Mouse (Mus musculus): ENCODE data around the gene Cdcp2. TPM values are rescaled to one million over a fixed set of nuclear protein-coding genes. Genes with fewer than 3 reads are reported as not detected.

Cdcp2 gene
- total and polyA plus RNA-seq, 3 experiments, result 6.9 to 16.9 (median 13.4) TPM

DNA sequence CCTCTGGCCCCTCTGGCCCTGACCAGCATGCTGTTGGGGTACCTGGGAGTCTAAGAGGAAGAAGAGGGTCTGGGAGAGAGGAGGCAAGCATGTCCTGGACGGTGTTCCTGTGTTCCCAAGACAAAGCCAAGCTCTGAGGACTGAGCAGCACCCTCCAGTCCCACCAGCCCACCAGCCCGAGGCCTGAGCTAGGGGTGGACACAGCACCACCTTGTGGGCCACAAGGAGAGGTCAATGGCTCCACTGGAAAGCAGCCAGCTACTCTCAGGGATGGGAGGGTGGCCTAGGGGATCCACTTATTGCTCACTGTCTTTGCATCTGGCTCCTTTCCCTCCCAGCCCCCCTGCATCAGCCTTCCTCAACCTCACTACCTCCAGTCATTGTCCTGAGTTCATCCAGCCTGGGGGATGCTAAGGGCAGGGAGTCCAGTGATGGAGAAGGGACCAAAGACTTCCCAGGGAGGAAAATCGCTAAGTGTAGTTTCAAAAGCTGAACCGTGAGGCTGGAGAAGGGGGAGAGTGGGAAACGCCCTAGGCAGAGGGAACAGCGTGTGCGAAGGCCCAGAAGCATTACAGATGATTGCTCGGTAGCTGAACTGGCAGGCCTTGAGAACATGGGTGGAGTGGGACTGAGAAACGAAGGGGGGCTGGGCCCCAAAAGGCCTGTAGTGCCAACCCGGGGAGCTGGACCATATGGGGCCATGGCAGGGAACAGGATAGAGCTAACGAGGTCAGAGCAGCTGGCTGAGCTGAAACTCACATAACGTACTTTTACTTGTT lies 24.7 kb downstream of the Cdcp2 start:
- Histone ChIP-seq H3K4me1 (ENCODE audit: control insufficient read depth in 1 of 2, insufficient read depth in 2 of 2) (peaks cover 0 to 22% of the 10 kb centered on the region in 2 experiments; a peak in 2 of 4 replicates), H3K27me3 (replicated peaks) (no peaks in the 10 kb centered on the region), H3K79me2 (replicated peaks; ENCODE audit: control insufficient read depth, extremely low read depth, insufficient read depth, poor library complexity, severe bottlenecking) (no peaks in the 10 kb centered on the region), H3K27ac (ENCODE audit: insufficient read depth, low read depth) (no peak overlapping the region), H3K4me3 (replicated peaks in 1 of 3; ENCODE audit: low read depth in 2 of 3, low read length in 2 of 3, poor library complexity in 1 of 3) (no peak overlapping the region), H3K36me3 (replicated peaks in 1 of 2; ENCODE audit: control insufficient read depth in 1 of 2, insufficient read depth in 1 of 2, low read length in 1 of 2) (no peaks in the 10 kb centered on the region), H3K4me2 (ENCODE audit: insufficient read depth, low read depth, poor library complexity, severe bottlenecking) (no peak overlapping the region), H3K9me3 (replicated peaks; ENCODE audit: low read length) (no peaks in the 10 kb centered on the region), H3K9ac (ENCODE audit: insufficient read depth, low read depth) (no peak overlapping the region)
- no peak for TF ChIP-seq TBP (conservative IDR thresholded peaks at IDR 0.05; ENCODE audit: low read depth, low read length)
- TF ChIP-seq SMC3 (IDR thresholded peaks at IDR 0.05; ENCODE audit: low read depth, low read length), result peak; percentile 71
- peak in 1 of 2 experiments; percentile 66; a peak in 2 of 4 replicates for TF ChIP-seq CTCF (conservative IDR thresholded peaks at IDR 0.05 in 1 of 2, IDR thresholded peaks at IDR 0.05 in 1 of 2; ENCODE audit: low read depth in 2 of 2, low read length in 2 of 2)
- peak; percentile 60 for TF ChIP-seq RAD21 (IDR thresholded peaks at IDR 0.05; ENCODE audit: low read depth, low read length)
- dilution Hi-C loops (cut with MboI; ENCODE audit: extremely low pct_ligation_motif_present, extremely low pct_unique_long_range_greater_than_20kb, low sequenced_read_pairs) (no loop called here), in situ Hi-C loops (cut with MboI; ENCODE audit: low pct_ligation_motif_present, low pct_unique_long_range_greater_than_20kb, low sequenced_read_pairs) (no loop called here)
- no peak for DNase-seq (ENCODE audit: extremely low read depth)

DNA sequence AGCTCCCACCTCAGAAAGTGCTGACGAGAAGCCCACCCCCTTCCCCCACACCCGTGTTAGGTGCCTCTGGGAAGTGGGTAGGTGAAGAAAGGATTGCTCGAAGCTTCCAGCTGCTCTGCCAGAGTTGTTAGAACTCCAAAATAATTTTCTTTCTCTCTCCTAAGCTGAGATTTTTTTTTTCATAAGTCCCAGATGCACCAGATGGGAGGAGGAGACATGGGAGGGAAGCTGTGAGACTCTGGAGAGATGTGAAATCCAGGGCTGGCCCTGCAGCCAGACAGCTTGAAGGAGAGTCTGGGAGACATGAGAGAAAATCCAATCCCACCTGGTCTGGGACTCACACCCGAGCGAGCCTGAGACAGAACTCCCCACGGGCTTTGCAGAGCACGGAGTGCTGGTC lies 27.7 kb downstream of the Cdcp2 start:
- H3K27me3 ChIP-seq (replicated peaks), result no peaks in the 10 kb centered on the region
- in situ Hi-C loops (cut with MboI; ENCODE audit: low pct_ligation_motif_present, low pct_unique_long_range_greater_than_20kb, low sequenced_read_pairs), result no loop called here

DNA sequence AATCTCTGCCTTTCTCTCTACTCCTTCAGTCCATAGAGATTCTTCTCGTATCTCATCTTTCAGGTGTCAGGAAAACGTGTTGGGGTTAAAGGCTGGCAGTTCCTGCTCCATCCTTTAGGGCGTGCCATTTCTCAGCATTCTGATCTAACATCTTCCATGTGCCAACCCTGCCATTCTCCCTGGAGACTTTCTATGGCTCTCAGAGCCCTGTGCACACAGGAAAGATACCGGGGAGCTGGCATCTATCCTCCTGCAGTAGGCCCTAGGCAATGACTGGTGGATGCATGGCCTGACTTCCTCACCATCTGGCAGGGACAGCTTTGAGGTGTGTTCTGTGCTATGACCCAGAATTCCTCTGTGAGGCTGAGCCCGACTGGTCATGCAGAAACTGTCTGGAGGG lies 28.4 kb downstream of the Cdcp2 start:
- in situ Hi-C loops (cut with MboI; ENCODE audit: low pct_ligation_motif_present, low pct_unique_long_range_greater_than_20kb, low sequenced_read_pairs) (no loop called here), dilution Hi-C loops (cut with MboI; ENCODE audit: extremely low pct_ligation_motif_present, extremely low pct_unique_long_range_greater_than_20kb, low sequenced_read_pairs) (no loop called here)
- no peak overlapping the region for H3K27ac ChIP-seq (ENCODE audit: insufficient read depth, low read depth)

More for the DNA sequence above, 27.7 kb downstream of the Cdcp2 start:
- no peak overlapping the region for H3K4me2 ChIP-seq (ENCODE audit: insufficient read depth, low read depth, poor library complexity, severe bottlenecking)
- dilution Hi-C loops (cut with MboI; ENCODE audit: extremely low pct_ligation_motif_present, extremely low pct_unique_long_range_greater_than_20kb, low sequenced_read_pairs), result no loop called here
- peaks cover 0 to 27% of the 10 kb centered on the region in 2 experiments; a peak in 2 of 4 replicates for H3K4me1 ChIP-seq (ENCODE audit: control insufficient read depth in 1 of 2, insufficient read depth in 2 of 2)
- no peak overlapping the region for H3K9ac ChIP-seq (ENCODE audit: insufficient read depth, low read depth)
- no peak overlapping the region for H3K4me3 ChIP-seq (replicated peaks in 1 of 3; ENCODE audit: low read depth in 2 of 3, low read length in 2 of 3, poor library complexity in 1 of 3)
- no peak for TF ChIP-seq IRF4 (IDR thresholded peaks at IDR 0.05; ENCODE audit: low read depth, low read length)
- no peak for TF ChIP-seq TBP (conservative IDR thresholded peaks at IDR 0.05; ENCODE audit: low read depth, low read length)
- no peak for TF ChIP-seq SIN3A (IDR thresholded peaks at IDR 0.05; ENCODE audit: low read length)
- TF ChIP-seq ZKSCAN1 (IDR thresholded peaks at IDR 0.05; ENCODE audit: borderline replicate concordance, low read depth, low read length), result no peak
- no peak for TF ChIP-seq MEF2A (IDR thresholded peaks at IDR 0.05; ENCODE audit: borderline replicate concordance, low read depth, low read length)
- no peak for TF ChIP-seq CTCF (conservative IDR thresholded peaks at IDR 0.05 in 1 of 2, IDR thresholded peaks at IDR 0.05 in 1 of 2; ENCODE audit: low read depth in 2 of 2, low read length in 2 of 2)
- TF ChIP-seq CHD1 (IDR thresholded peaks at IDR 0.05; ENCODE audit: low read depth, low read length), result no peak
- no peak for TF ChIP-seq UBTF (IDR thresholded peaks at IDR 0.05; ENCODE audit: low read depth, low read length)
- no peak for TF ChIP-seq NELFE (IDR thresholded peaks at IDR 0.05; ENCODE audit: low read depth, low read length)
- no peak for TF ChIP-seq EP300 (IDR thresholded peaks at IDR 0.05; ENCODE audit: low read length)
- no peak for TF ChIP-seq GABPA (IDR thresholded peaks at IDR 0.05; ENCODE audit: insufficient replicate concordance, low read depth, low read length)
- no peak for TF ChIP-seq MAX (IDR thresholded peaks at IDR 0.05; ENCODE audit: low read length)
- no peak for TF ChIP-seq KAT2A (IDR thresholded peaks at IDR 0.05; ENCODE audit: insufficient replicate concordance, low read length)
- no peaks in the 10 kb centered on the region for H3K79me2 ChIP-seq (replicated peaks; ENCODE audit: control insufficient read depth, extremely low read depth, insufficient read depth, poor library complexity, severe bottlenecking)
- no peak overlapping the region for H3K27ac ChIP-seq (ENCODE audit: insufficient read depth, low read depth)
- no peaks in the 10 kb centered on the region for H3K9me3 ChIP-seq (replicated peaks; ENCODE audit: low read length)
- DNase-seq (ENCODE audit: extremely low read depth), result no peak
- no peaks in the 10 kb centered on the region for H3K36me3 ChIP-seq (replicated peaks in 1 of 2; ENCODE audit: control insufficient read depth in 1 of 2, insufficient read depth in 1 of 2, low read length in 1 of 2)

More for the DNA sequence above, 28.4 kb downstream of the Cdcp2 start:
- Histone ChIP-seq H3K4me3 (replicated peaks in 1 of 3; ENCODE audit: low read depth in 2 of 3, low read length in 2 of 3, poor library complexity in 1 of 3) (no peak overlapping the region), H3K79me2 (replicated peaks; ENCODE audit: control insufficient read depth, extremely low read depth, insufficient read depth, poor library complexity, severe bottlenecking) (no peaks in the 10 kb centered on the region), H3K36me3 (replicated peaks in 1 of 2; ENCODE audit: control insufficient read depth in 1 of 2, insufficient read depth in 1 of 2, low read length in 1 of 2) (no peaks in the 10 kb centered on the region), H3K27me3 (replicated peaks) (no peaks in the 10 kb centered on the region), H3K9ac (ENCODE audit: insufficient read depth, low read depth) (no peak overlapping the region), H3K9me3 (replicated peaks; ENCODE audit: low read length) (no peaks in the 10 kb centered on the region), H3K4me1 (ENCODE audit: control insufficient read depth in 1 of 2, insufficient read depth in 2 of 2) (peaks cover 6 to 33% of the 10 kb centered on the region in 2 experiments), H3K4me2 (ENCODE audit: insufficient read depth, low read depth, poor library complexity, severe bottlenecking) (no peak overlapping the region)
- DNase-seq (ENCODE audit: extremely low read depth), result no peak
- TF ChIP-seq RAD21 (IDR thresholded peaks at IDR 0.05; ENCODE audit: low read depth, low read length) (peak; percentile 21), EP300 (IDR thresholded peaks at IDR 0.05; ENCODE audit: low read length) (no peak), SMC3 (IDR thresholded peaks at IDR 0.05; ENCODE audit: low read depth, low read length) (peak; percentile 18), CTCF (conservative IDR thresholded peaks at IDR 0.05 in 1 of 2, IDR thresholded peaks at IDR 0.05 in 1 of 2; ENCODE audit: low read depth in 2 of 2, low read length in 2 of 2) (peak in 1 of 2 experiments; percentile 27; a peak in 2 of 4 replicates)
